Mouse (Mus musculus): Measurements from ENCODE around the gene Atp2b2. TPM values are rescaled to one million over a fixed set of nuclear protein-coding genes. Genes with fewer than 3 reads are reported as not detected.
A peak's percentile ranks its signal among the peaks of the same experiment; 100 is the strongest.

Atp2b2 gene
- total RNA-seq, 2 experiments from 2014 or later, result 0.49 to 0.69 TPM

DNA sequence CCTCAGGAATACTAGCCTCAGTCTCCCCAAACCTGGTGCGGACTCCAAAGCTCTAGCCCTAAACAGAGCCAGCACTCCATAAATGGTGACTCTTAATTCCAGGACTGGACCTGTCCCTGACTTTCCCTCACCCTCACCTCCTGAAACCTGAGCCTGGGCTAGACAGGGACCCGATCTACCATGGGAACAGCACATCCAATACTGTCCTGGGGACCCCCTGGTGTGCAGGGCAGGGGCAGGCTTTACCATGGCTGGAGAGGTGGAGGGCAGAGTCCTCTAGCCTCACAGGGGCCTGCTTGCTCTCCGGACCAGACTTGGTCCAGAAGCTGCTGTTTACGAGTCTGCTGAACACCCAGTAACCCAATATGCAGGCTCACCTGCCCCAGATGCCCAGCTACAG lies 179.5 kb downstream of the Atp2b2 start:
- no peak for DNase-seq
- intact Hi-C loops (cut with DNase I), result no loop called here

- no peak for DNase-seq
- intact Hi-C loops (cut with DNase I), result no loop called here
Observed at GRCm38 (mm10) chr6:113861938-113862337, 180.5 kb downstream of the Atp2b2 start.

GRCm38 (mm10) chr6:113861375-113861770 lies 181.0 kb downstream of the Atp2b2 start:
- intact Hi-C loops (cut with DNase I), result no loop called here
- no peak for DNase-seq

GRCm38 (mm10) chr6:113860735-113861374 lies 181.6 kb downstream of the Atp2b2 start:
- DNase-seq, result no peak
- intact Hi-C loops (cut with DNase I), result no loop called here

GRCm38 (mm10) chr6:113860023-113860734 lies 182.2 kb downstream of the Atp2b2 start:
- intact Hi-C loops (cut with DNase I), result no loop called here
- no peak for DNase-seq

DNA sequence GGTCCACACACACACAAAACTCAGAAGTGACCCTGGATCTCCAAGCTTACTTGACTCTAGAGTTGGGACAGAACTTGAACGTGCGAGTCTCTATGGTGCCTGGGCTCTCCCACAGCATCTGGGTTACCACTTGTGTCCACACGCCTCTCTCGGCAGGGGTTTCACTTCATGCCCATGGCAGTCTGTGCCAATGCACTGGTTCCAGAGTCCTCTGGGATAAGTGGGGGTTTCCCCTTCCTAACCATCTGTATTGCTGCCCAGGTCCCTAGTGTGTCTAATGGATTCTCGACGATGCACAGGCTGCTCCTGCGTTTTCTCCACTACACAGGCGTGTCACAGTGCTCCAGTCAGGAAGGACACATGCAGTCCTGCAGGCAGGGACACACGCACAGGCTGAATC lies 184.1 kb downstream of the Atp2b2 start:
- no peak for DNase-seq
- intact Hi-C loops (cut with DNase I), result no loop called here

GRCm38 (mm10) chr6:113857310-113857873 lies 185.0 kb downstream of the Atp2b2 start:
- no peak for DNase-seq
- intact Hi-C loops (cut with DNase I), result no loop called here

DNA sequence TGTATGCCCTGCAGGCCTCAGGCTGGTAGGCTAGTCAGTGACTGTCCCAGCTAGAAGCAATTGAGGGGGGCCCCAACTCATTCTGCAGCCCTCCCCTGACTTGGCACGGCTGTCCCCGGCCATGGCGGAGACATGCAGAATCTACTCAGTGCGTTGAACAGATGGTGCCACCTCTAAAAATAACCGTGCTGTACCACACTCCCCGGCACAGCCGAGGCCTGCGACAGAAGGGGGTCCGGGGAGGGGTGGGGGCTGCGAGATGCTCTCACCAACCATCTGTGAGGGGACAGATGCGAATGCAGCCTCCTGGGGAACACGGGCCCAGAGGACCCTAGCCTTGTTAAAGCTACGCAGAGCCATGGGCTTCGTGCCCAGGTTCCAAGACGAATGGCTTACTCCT lies 185.6 kb downstream of the Atp2b2 start:
- intact Hi-C loops (cut with DNase I), result no loop called here
- DNase-seq, result no peak

DNA sequence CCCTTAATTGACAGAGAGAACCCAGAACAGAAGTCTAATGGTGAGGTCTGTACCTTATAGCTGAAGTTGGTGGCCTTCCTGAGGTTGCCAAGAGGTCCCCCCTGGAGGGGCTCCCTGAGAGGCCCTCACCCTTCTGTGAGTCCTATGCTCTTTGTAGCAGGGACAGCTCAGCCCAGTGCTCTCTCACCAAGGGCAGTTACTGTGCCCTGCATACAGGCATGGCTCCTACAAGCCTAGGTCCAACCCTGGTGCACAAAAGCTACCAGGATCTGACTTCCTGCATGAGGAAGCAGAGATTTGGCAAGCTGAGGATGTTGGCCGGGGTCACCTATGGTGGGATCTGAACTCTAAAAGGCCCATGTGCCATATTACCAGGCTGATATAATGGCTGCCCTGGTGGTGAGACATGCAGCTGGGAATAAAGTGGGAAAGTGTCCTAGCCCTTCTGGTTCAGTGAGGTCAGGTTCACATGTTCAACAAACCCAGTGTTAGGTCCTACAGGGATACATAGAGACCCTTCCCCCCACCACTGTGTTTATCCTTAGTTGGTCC lies 186.2 kb downstream of the Atp2b2 start:
- no peak for DNase-seq
- intact Hi-C loops (cut with DNase I), result no loop called here

DNA sequence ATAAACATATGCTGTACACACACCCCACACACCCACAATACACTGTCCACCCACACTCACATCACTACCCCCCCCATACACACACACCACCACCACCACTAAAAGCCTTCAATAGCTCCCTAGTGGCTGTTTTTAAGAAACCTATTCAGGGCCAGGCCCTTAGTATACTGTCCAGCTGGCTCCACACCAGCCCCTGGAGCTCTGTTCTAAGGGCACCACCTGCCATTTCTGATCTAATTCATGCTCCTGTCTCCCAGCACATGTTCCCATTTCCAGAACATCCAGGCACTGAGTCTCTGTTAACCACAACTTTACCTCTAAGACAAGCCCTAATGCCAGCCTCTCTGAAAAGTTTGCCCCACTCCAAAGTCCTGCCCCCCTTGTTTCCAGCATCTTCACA lies 186.8 kb downstream of the Atp2b2 start:
- intact Hi-C loops (cut with DNase I), result no loop called here
- DNase-seq, result no peak

- DNase-seq, result peak; percentile 56 to 74
Observed at GRCm38 (mm10) chr6:113852318-113852717, 190.1 kb downstream of the Atp2b2 start.

GRCm38 (mm10) chr6:113849819-113850218 lies 192.6 kb downstream of the Atp2b2 start:
- intact Hi-C loops (cut with DNase I), result no loop called here
- DNase-seq, result no peak

More at GRCm38 (mm10) chr6:113852318-113852717, 190.1 kb downstream of the Atp2b2 start:
- intact Hi-C loops (cut with DNase I), result no loop called here

- intact Hi-C loops (cut with DNase I), result no loop called here
Observed at GRCm38 (mm10) chr6:113848655-113849054, 193.8 kb downstream of the Atp2b2 start.

DNA sequence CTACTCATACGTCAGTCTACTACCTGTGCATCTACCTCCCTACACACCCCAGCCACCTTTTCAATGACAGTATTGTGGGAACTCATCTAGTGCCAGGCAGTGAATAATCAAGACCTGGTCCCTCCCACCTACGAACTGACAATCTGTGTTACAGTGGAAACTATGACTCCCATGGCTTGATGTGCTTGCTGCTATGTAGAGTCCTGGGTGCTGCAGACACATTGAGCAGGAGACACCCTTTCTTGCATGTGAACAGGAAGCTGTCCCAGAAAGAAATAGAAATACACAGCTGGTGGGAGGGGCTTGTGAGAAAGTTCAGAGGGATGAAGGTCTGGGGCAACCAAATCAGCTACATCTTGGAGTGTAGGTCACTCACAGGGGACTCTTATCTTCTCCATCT lies 195.3 kb downstream of the Atp2b2 start:
- intact Hi-C loops (cut with DNase I), result no loop called here
- no peak for DNase-seq

More at GRCm38 (mm10) chr6:113848655-113849054, 193.8 kb downstream of the Atp2b2 start:
- DNase-seq, result no peak

DNA sequence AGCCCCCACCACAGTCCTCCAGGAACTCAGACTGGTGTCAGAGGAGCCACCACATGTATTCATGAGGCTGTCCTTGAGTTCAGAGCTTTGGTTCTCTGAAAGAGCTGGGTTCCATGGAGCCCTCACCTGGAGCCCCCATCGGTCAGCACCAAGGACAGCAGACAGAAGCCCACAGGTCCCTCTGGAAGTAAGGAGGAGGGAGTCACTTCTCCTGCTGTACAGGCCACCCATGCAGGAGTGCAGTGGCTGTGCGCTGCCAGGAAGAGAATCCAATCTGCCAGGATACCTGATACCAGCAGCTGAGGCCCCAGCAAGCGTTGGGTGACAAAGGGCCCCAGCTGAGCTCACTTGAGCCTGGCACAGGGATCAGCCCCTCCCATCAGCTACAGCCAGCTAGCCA lies 199.2 kb downstream of the Atp2b2 start:
- peak in 1 of 2 experiments; percentile 11 for DNase-seq
- intact Hi-C loops (cut with DNase I), result no loop called here

- intact Hi-C loops (cut with DNase I), result no loop called here
- no peak for DNase-seq
Observed at GRCm38 (mm10) chr6:113838493-113838892, 203.9 kb downstream of the Atp2b2 start.

- intact Hi-C loops (cut with DNase I), result no loop called here
Observed at GRCm38 (mm10) chr6:113837740-113838139, 204.7 kb downstream of the Atp2b2 start.

DNA sequence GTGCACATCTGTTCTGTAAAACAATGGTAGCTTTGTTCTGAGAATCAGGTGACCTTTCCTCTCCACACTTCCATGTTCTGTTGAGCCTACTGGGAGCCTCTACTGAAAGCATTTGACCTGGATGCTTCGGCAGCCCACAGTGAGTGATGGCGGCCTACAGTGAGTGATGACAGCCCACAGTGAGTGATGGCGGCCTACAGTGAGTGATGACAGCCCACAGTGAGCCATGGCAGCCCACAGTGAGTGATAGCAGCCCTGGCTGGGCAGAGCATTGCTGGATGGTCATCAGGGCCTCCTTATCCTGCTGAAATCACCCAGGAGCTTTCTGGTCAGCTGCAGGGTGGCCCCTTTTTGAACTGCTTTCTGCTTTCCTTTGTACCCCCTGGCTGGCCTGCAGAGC lies 205.9 kb downstream of the Atp2b2 start:
- DNase-seq, result no peak
- intact Hi-C loops (cut with DNase I), result no loop called here

More at GRCm38 (mm10) chr6:113837740-113838139, 204.7 kb downstream of the Atp2b2 start:
- no peak for DNase-seq

DNA sequence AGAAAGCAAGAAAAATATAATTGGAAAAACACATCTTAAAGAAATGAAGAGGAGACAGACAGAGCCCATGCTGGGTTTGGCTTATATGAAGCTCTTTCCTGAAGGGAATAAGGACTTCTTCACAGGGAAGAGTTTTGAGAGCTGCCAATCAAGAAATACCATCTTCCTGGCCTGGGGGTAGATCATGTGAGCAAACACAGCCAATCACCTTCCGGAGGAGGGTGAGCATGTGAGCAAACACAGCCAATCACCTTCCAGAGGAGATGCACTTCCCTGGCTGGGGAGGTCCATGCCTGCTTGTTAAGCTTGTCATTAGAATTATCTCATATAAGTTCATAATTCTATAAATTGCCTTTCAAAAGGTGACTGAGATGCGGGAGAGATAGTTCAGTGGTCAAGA lies 211.9 kb downstream of the Atp2b2 start:
- no peak for DNase-seq
- intact Hi-C loops (cut with DNase I), result no loop called here

DNA sequence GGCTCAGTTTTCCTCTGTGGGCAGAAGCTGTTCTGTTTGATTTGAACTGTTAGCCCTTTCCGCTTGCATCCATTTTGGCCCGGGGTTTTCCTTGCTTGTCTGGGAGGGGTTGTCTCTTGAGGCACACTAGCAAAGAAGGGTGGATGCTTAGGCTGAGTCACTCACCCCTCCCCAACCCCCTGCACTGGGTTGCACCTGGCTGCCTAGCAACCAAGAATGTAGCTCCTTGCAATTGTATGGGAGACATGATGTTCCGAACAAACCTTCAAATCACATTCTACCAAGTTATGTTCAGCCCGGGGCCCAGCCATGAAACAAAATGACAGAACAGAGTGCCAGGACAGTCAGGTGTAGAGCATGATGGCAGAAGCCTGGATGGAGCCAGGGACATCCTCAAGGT lies 215.1 kb downstream of the Atp2b2 start:
- intact Hi-C loops (cut with DNase I), result no loop called here
- DNase-seq, result no peak

GRCm38 (mm10) chr6:113822417-113822816 lies 220.0 kb downstream of the Atp2b2 start:
- intact Hi-C loops (cut with DNase I), result no loop called here
- peak in 1 of 2 experiments; percentile 12 for DNase-seq

Measured in heart, postnatal 14 days (tissue).